Mouse (Mus musculus) forebrain, postnatal 0 days (tissue): ENCODE measurements around the gene Il23a. TPM values are rescaled to one million over a fixed set of nuclear protein-coding genes. Genes with fewer than 3 reads are reported as not detected.

Experiments
- ATAC-seq: fragments of 200-750 bp; cut with Nextera tagmentation; 2 replicates; pipeline ENCODE4 v1.8.0; 2017; ENCODE audit warnings: mild to moderate bottlenecking, moderate library complexity
- DNase-seq: peaks from one replicate; pipeline ENCODE4 v3.0.0-alpha.2; 2015
- H3K27ac ChIP-seq: fragments of 300-500 bp; sonication (generic); 2 replicates; pipeline ENCODE4 v1.5.1; 2014; ENCODE audit warnings: low read depth, mild to moderate bottlenecking, antibody characterized with exemption, low read length, moderate library complexity, mixed read lengths
- H3K27me3 ChIP-seq: fragments of 300-500 bp; sonication (generic); 2 replicates; pipeline ENCODE4 v1.6.1; 2014; ENCODE audit warnings: mild to moderate bottlenecking, low read length, mixed read lengths; ENCODE audit not compliant: insufficient read depth
- H3K36me3 ChIP-seq: fragments of 300-500 bp; sonication (generic); 2 replicates; pipeline ENCODE4 v1.6.1; 2014; ENCODE audit warnings: mild to moderate bottlenecking, moderate library complexity; ENCODE audit not compliant: insufficient read depth
- H3K4me1 ChIP-seq: fragments of 300-500 bp; sonication (generic); 2 replicates; pipeline ENCODE4 v1.6.1; 2014; ENCODE audit warnings: antibody characterized with exemption; ENCODE audit not compliant: insufficient read depth
- H3K4me2 ChIP-seq: fragments of 300-500 bp; sonication (generic); 2 replicates; pipeline ENCODE4 v1.6.1; 2014; ENCODE audit warnings: low read depth, mild to moderate bottlenecking, moderate library complexity
- H3K4me3 ChIP-seq: fragments of 300-500 bp; sonication (generic); 2 replicates; pipeline ENCODE4 v1.5.1; 2014; ENCODE audit warnings: low read depth, low read length, mixed read lengths
- H3K9ac ChIP-seq: fragments of 300-500 bp; sonication (generic); 2 replicates; pipeline ENCODE4 v1.6.1; 2014; ENCODE audit warnings: mild to moderate bottlenecking
- H3K9me3 ChIP-seq: fragments of 300-500 bp; sonication (generic); 2 replicates; pipeline ENCODE4 v1.6.1; 2016; ENCODE audit warnings: low read length
- CTCF ChIP-seq: sonication (generic); IDR thresholded peaks from 2 replicates; pipeline ENCODE4 v1.5.1; 2016; ENCODE audit warnings: antibody characterized with exemption, control low read depth, low read depth
- WGBS: fragments of 180-500 bp; shearing (Covaris S2); extraction: QIAGEN DNeasy Blood & Tissue Kit; methylation state at CpG from one replicate; pipeline ENCODE4 v1.1.7; 2014; 5-methylcytosine and 5-hydroxymethylcytosine counted together
- polyA plus RNA-seq: library from polyadenylated mRNA; unstranded; fragments of >200 nt; fragmentation: Nextera tagmentation; extraction: Ambion mirVana; gene quantifications from 2 replicates; pipeline ENCODE4 v1.2.1, GENCODE M21; 2015
- total RNA-seq: library from RNA; depleted of rRNA; stranded (reverse); fragments of >200 nt; gene quantifications from 2 replicates; pipeline ENCODE4 v1.2.3, GENCODE M21; 2014; rRNA removed

Gene Il23a
- total and polyA plus RNA-seq, 2 experiments from 2014 or later, result not detected

DNA sequence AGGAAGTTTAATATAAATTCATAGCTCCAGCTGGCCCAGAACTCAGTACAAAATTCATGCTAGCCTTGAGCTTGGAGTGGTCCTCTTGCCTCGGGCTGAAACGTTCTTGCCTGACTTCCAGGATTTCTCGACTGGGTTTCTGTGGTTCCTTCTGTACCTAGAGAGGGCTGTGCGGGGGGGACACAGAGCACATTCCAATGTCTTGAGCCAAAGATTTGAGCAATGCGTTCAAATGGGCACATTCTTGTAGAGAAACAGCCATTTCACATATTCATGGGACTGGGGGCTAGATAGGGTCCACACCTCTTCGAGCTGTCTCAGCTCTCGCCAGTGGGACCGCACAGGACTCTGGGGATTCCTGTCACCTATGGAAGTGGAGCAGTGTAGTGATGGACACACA, 42.6 kb downstream of the Il23a start:
- Histone ChIP-seq H3K36me3 (peaks cover 11% of the 10 kb centered on the region), H3K4me1 (no peaks in the 10 kb centered on the region), H3K27ac (no peak overlapping the region), H3K9me3 (no peaks in the 10 kb centered on the region), H3K4me3 (no peak overlapping the region), H3K4me2 (no peak overlapping the region), H3K27me3 (no peaks in the 10 kb centered on the region), H3K9ac (no peak overlapping the region)
- 87% methylated on average over 8 of the region's 8 CpGs for WGBS
- DNase-seq (no peak), ATAC-seq (no peak)
- no peak for TF ChIP-seq CTCF

DNA sequence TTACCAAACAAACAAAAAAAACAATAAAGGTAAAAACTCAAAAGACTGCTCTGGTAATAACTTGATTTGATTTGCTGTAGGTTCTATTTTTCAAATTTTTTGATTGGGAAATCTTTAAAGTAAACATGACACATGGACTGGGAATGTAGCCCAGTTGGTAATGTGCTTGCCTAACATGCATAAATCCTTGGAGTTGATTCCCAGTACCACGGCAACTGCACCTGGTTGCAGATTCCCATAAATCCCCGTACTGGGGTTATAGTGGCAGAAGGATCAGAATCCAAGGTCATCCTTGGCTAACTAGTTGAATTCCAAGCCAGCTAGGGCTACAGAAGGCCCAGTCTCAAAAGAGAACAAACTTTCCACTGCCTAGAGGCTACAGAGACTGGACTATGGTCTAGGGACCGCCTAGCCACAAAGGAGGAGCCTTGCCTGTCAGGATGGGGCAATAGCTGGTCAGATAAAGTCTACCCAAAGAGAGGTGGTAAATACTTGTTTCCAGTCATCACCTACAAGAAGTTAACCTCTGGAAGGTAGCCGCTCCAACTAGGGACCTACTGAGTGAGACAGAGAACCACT, 44.8 kb downstream of the Il23a start, which contains the start of gene Apon:
Gene Apon, plus strand, starts transcription at position 420 of the 579 bp plus-strand sequence.
- DNase-seq (no peak), ATAC-seq (no peak)
- WGBS, result 82% methylated on average over 4 of the region's 4 CpGs
- H3K9me3 ChIP-seq, result no peaks in the 10 kb centered on the region
- no peaks in the 10 kb centered on the region for H3K4me1 ChIP-seq
- no peaks in the 10 kb centered on the region for H3K27me3 ChIP-seq
- no peak for TF ChIP-seq CTCF
- no peak within 1 kb of the TSS for H3K4me3 ChIP-seq
- no peak within 1 kb of the TSS for H3K4me2 ChIP-seq
- no peak within 1 kb of the TSS for H3K27ac ChIP-seq
- H3K9ac ChIP-seq, result no peak within 1 kb of the TSS
- peaks cover 28% of the 10 kb centered on the region for H3K36me3 ChIP-seq

DNA sequence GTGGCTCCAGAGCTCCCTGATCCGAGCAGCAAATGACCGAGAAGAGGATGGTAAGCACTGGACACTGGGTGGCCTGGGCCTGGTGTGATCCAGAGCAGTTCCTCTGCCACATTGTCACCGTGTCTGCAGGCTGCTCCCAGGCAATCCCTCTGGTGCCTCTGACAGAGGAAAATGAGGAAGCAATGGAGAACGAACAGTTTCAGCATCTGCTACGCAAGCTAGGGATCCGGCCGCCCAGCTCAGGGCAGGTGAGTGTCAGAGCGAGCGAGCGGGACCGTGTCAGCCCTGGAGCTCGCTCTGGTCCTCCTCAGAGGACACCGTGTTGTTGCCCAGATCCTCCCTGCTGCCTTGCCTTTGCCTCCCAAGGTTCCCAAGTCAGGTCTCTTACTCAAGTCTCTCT, 48.0 kb downstream of the Il23a start:
- Histone ChIP-seq H3K27me3 (no peaks in the 10 kb centered on the region), H3K9me3 (no peaks in the 10 kb centered on the region), H3K36me3 (peaks cover 43% of the 10 kb centered on the region), H3K4me3 (no peak overlapping the region), H3K4me1 (no peaks in the 10 kb centered on the region), H3K9ac (no peak overlapping the region), H3K4me2 (no peak overlapping the region), H3K27ac (no peak overlapping the region)
- ATAC-seq (no peak), DNase-seq (no peak)
- WGBS, result 95% methylated on average over 13 of the region's 13 CpGs
- no peak for TF ChIP-seq CTCF

DNA sequence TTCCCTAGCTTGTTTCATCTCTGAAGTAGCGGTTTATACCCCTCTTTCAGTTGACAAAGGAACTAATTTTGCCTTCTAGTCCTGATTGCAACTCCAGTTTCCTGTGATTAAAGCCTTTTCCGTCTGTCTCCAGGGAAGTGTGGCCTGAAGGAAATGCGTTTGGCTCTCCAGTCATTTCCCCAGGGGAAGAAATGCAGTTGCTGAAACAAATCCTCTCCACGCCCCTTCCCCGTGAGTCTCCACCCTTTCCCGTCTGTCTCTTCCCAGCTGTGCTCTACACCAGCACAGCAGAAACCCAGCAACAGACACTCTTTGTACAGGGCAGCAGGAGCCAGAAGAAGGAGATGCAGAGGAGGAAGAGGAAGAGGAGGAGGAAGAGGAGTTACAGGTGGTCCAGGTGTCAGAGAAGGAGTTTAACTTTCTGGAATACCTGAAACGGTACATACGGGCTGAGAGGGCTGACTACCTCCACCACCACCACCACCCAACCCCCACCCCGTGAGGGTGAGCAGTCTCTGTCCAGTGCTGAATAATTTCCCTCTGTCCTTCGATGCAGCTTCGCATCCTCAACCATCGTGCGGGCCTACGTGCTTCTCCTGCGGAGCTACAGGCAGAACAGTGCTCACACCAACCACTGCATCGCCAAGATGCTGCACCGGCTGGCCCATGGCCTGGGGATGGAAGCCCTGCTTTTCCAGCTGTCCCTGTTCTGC, 51.4 kb downstream of the Il23a start:
- Histone ChIP-seq H3K4me2 (no peak overlapping the region), H3K4me1 (no peaks in the 10 kb centered on the region), H3K9ac (no peak overlapping the region), H3K27me3 (no peaks in the 10 kb centered on the region), H3K27ac (no peak overlapping the region), H3K4me3 (no peak overlapping the region), H3K36me3 (peaks cover 51% of the 10 kb centered on the region), H3K9me3 (no peaks in the 10 kb centered on the region)
- no peak for ATAC-seq
- 85% methylated on average over 17 of the region's 17 CpGs for WGBS
- no peak for TF ChIP-seq CTCF
- no peak for DNase-seq

Other genes with a start within 250 kb of the Il23a start
- 146 and 157 TPM in 2 replicates for gene Ptges3, start 239.8 kb downstream of the Il23a start, total RNA-seq
- 439 and 454 TPM in 2 replicates for gene Ptges3, start 239.8 kb downstream of the Il23a start, polyA plus RNA-seq
- 2,470 and 2,914 TPM in 2 replicates for gene Atp5b, start 215.5 kb downstream of the Il23a start, total RNA-seq
- gene Atp5b, start 215.5 kb downstream of the Il23a start, polyA plus RNA-seq, result 2,164 and 2,181 TPM in 2 replicates
- 9.3 and 10.0 TPM in 2 replicates for gene Baz2a, start 207.2 kb downstream of the Il23a start, total RNA-seq
- gene Baz2a, start 207.2 kb downstream of the Il23a start, polyA plus RNA-seq, result 3.8 and 7.0 TPM in 2 replicates
- 6.3 and 9.9 TPM in 2 replicates for gene Rbms2, start 118.5 kb downstream of the Il23a start, total RNA-seq
- 4.7 and 5.6 TPM in 2 replicates for gene Rbms2, start 118.5 kb downstream of the Il23a start, polyA plus RNA-seq
- 1.00 and 2.1 TPM in 2 replicates for gene Gls2, start 104.3 kb downstream of the Il23a start, total RNA-seq
- 1.1 and 1.2 TPM in 2 replicates for gene Gls2, start 104.3 kb downstream of the Il23a start, polyA plus RNA-seq
- 20.7 and 20.8 TPM in 2 replicates for gene Spryd4, start 86.9 kb downstream of the Il23a start, total RNA-seq
- 19.6 and 22.7 TPM in 2 replicates for gene Spryd4, start 86.9 kb downstream of the Il23a start, polyA plus RNA-seq
- 0.05 TPM in 1 of 2 replicates, not detected in the other for gene Mip, start 72.9 kb downstream of the Il23a start, total RNA-seq
- not detected in 2 replicates for gene Mip, start 72.9 kb downstream of the Il23a start, polyA plus RNA-seq
- 9.3 and 11.7 TPM in 2 replicates for gene Timeless, start 66.7 kb downstream of the Il23a start, total RNA-seq
- gene Timeless, start 66.7 kb downstream of the Il23a start, polyA plus RNA-seq, result 7.7 and 9.9 TPM in 2 replicates
- not detected in 2 replicates for gene Apon, start 44.7 kb downstream of the Il23a start, total RNA-seq
- not detected in 2 replicates for gene Apon, start 44.7 kb downstream of the Il23a start, polyA plus RNA-seq
- 0.38 and 0.54 TPM in 2 replicates for gene Apof, start 30.1 kb downstream of the Il23a start, total RNA-seq
- 0.12 and 0.26 TPM in 2 replicates for gene Apof, start 30.1 kb downstream of the Il23a start, polyA plus RNA-seq
- gene Stat2, start 28.2 kb downstream of the Il23a start, total RNA-seq, result 7.2 and 8.1 TPM in 2 replicates
- 6.8 and 10.3 TPM in 2 replicates for gene Stat2, start 28.2 kb downstream of the Il23a start, polyA plus RNA-seq
- gene Pan2, start 4.6 kb upstream of the Il23a start, total RNA-seq, result 14.9 and 20.0 TPM in 2 replicates
- gene Pan2, start 4.6 kb upstream of the Il23a start, polyA plus RNA-seq, result 9.6 and 11.9 TPM in 2 replicates
- gene Cnpy2, start 23.7 kb upstream of the Il23a start, total RNA-seq, result 50.1 and 57.5 TPM in 2 replicates
- 179 and 205 TPM in 2 replicates for gene Cnpy2, start 23.7 kb upstream of the Il23a start, polyA plus RNA-seq
- 205 and 250 TPM in 2 replicates for gene Cs, start 39.0 kb upstream of the Il23a start, total RNA-seq
- 203 and 255 TPM in 2 replicates for gene Cs, start 39.0 kb upstream of the Il23a start, polyA plus RNA-seq
- gene Coq10a, start 70.2 kb upstream of the Il23a start, total RNA-seq, result 34.0 and 41.6 TPM in 2 replicates
- gene Coq10a, start 70.2 kb upstream of the Il23a start, polyA plus RNA-seq, result 48.2 and 50.0 TPM in 2 replicates
- 22.3 and 32.6 TPM in 2 replicates for gene Ankrd52, start 78.4 kb upstream of the Il23a start, total RNA-seq
- 4.7 and 7.7 TPM in 2 replicates for gene Ankrd52, start 78.4 kb upstream of the Il23a start, polyA plus RNA-seq
- gene Slc39a5, start 102.5 kb upstream of the Il23a start, total RNA-seq, result 0.24 and 0.69 TPM in 2 replicates
- 0.10 and 0.42 TPM in 2 replicates for gene Slc39a5, start 102.5 kb upstream of the Il23a start, polyA plus RNA-seq
- 82.2 and 90.1 TPM in 2 replicates for gene Nabp2, start 112.7 kb upstream of the Il23a start, total RNA-seq
- 158 and 159 TPM in 2 replicates for gene Nabp2, start 112.7 kb upstream of the Il23a start, polyA plus RNA-seq
- gene Rnf41, start 112.9 kb upstream of the Il23a start, total RNA-seq, result 118 and 129 TPM in 2 replicates
- 95.9 and 108 TPM in 2 replicates for gene Rnf41, start 112.9 kb upstream of the Il23a start, polyA plus RNA-seq
- 197 and 223 TPM in 2 replicates for gene Smarcc2, start 160.5 kb upstream of the Il23a start, total RNA-seq
- gene Smarcc2, start 160.5 kb upstream of the Il23a start, polyA plus RNA-seq, result 117 and 134 TPM in 2 replicates
- gene Myl6, start 195.4 kb upstream of the Il23a start, total RNA-seq, result 694 and 855 TPM in 2 replicates
- gene Myl6, start 195.4 kb upstream of the Il23a start, polyA plus RNA-seq, result 844 and 972 TPM in 2 replicates
- gene Myl6b, start 199.9 kb upstream of the Il23a start, total RNA-seq, result 23.7 and 31.4 TPM in 2 replicates
- gene Myl6b, start 199.9 kb upstream of the Il23a start, polyA plus RNA-seq, result 4.5 and 4.8 TPM in 2 replicates
- 9.9 and 14.8 TPM in 2 replicates for gene Esyt1, start 227.1 kb upstream of the Il23a start, total RNA-seq
- gene Esyt1, start 227.1 kb upstream of the Il23a start, polyA plus RNA-seq, result 4.4 and 5.3 TPM in 2 replicates
- gene Zc3h10, start 249.0 kb upstream of the Il23a start, total RNA-seq, result 15.0 and 20.6 TPM in 2 replicates
- 12.7 and 12.8 TPM in 2 replicates for gene Zc3h10, start 249.0 kb upstream of the Il23a start, polyA plus RNA-seq